9 mouse cellular contexts compared by ENCODE assay signal in the genomic region with DNA sequence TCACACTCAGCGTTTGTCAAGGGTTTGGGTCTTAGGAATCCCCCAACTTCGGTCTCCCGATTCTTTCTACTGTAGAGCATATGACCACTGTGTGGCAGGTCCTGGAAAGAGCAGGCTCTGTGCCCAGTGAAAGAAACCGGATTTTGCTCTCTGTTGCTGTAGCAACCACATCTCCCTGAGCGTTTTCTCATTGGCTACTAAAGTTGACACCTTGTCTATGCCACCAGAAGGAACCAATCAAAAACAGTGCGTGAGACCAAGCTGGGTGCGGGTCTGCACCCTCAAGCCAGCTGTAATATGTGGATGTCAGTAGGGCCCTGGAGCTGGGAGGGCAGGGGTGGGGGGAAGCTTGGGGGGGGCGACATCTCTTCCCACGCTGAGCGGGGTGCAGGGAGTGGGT. TPM values are rescaled to one million over a fixed set of nuclear protein-coding genes. Genes with fewer than 3 reads are reported as not detected.
DNase-seq lines count a peak whose midpoint lies in the region; ATAC-seq and TF ChIP-seq lines count a peak whose summit lies in the region.
"Had no signal": no experiment of that assay in that cellular context is flagged by ENCODE, and none has a peak within 500 bp of the region (broad histone marks: within the 10 kb centered on the region; RNA-seq: fewer than 3 reads in every experiment).

No protein-coding gene starts in this region.

- peak; percentile 96 for ATAC-seq in hindbrain, postnatal 0 days
- ATAC-seq in neural tube, embryonic 15.5 days (ENCODE audit: low FRiP score) = peak; percentile 89
- ATAC-seq: intestine, postnatal 0 days had no signal

- DNase-seq in layer of hippocampus, adult 9-11 months = peak; percentile 44
- no peak for DNase-seq in layer of hippocampus, adult 9-10 months (ENCODE audit: low spot score)
- no peak for DNase-seq in embryonic facial prominence, embryonic 10.5 days (ENCODE audit: low spot score)
- DNase-seq in hindbrain, postnatal 0 days (ENCODE audit: low spot score) = peak; percentile 91
- DNase-seq in adrenal gland, postnatal 36 days = no peak
- DNase-seq in heart, postnatal 36 days = no peak
- no peak for DNase-seq in kidney, adult 2 months

- no peak overlapping the region for H3K9ac ChIP-seq in hindbrain, postnatal 0 days (replicated peaks; ENCODE audit: low read length)
- no peak overlapping the region for H3K9ac ChIP-seq in neural tube, embryonic 15.5 days (replicated peaks)

- H3K4me2 ChIP-seq in hindbrain, postnatal 0 days (ENCODE audit: low read depth, low read length) = peak overlapping the region; percentile 34
- peak overlapping the region; percentile 39 for H3K4me2 ChIP-seq in neural tube, embryonic 15.5 days

- no peaks in the 10 kb centered on the region for H3K27me3 ChIP-seq in embryonic facial prominence, embryonic 10.5 days (replicated peaks; ENCODE audit: low read depth, poor library complexity, severe bottlenecking)
- H3K27me3 ChIP-seq in hindbrain, postnatal 0 days (ENCODE audit: insufficient read depth, low read length) = no peaks in the 10 kb centered on the region
- no peaks in the 10 kb centered on the region for H3K27me3 ChIP-seq in neural tube, embryonic 15.5 days (replicated peaks)
- no peaks in the 10 kb centered on the region for H3K27me3 ChIP-seq in kidney, adult 2 months (replicated peaks; ENCODE audit: control insufficient read depth, insufficient read depth, low read length)

- H3K4me1 ChIP-seq in embryonic facial prominence, embryonic 10.5 days = peaks cover 17% of the 10 kb centered on the region
- H3K4me1 ChIP-seq in hindbrain, postnatal 0 days (ENCODE audit: insufficient read depth, low read length) = peaks cover 4% of the 10 kb centered on the region; the same call in 1 of the 2 replicates
- H3K4me1 ChIP-seq in neural tube, embryonic 15.5 days = peaks cover 7% of the 10 kb centered on the region; the same call in 1 of the 2 replicates
- 0 out of 2 replicates have a peak, but pooled peaks cover 11% of the 10 kb centered on the region for H3K4me1 ChIP-seq in kidney, adult 2 months (ENCODE audit: control insufficient read depth, insufficient read depth, low read length)

- H3K27ac ChIP-seq in embryonic facial prominence, embryonic 10.5 days (replicated peaks) = peak overlapping the region; percentile 1; the same call in 1 of the 2 replicates
- peak overlapping the region; percentile 69 for H3K27ac ChIP-seq in hindbrain, postnatal 0 days
- H3K27ac ChIP-seq in neural tube, embryonic 15.5 days (replicated peaks) = peak overlapping the region; percentile 30; the same call in 1 of the 2 replicates
- no peak overlapping the region for H3K27ac ChIP-seq in kidney, adult 2 months (ENCODE audit: insufficient read depth, low read depth, low read length)

- no peaks in the 10 kb centered on the region for H3K9me3 ChIP-seq in embryonic facial prominence, embryonic 10.5 days
- H3K9me3 ChIP-seq in hindbrain, postnatal 0 days (ENCODE audit: low read length) = no peaks in the 10 kb centered on the region
- H3K9me3 ChIP-seq in neural tube, embryonic 15.5 days (replicated peaks) = no peaks in the 10 kb centered on the region

- intact Hi-C loops in heart, postnatal 36 days (cut with DNase I) = no loop called here

- peak; percentile 41 for TF ChIP-seq CTCF in hindbrain, postnatal 0 days (IDR thresholded peaks at IDR 0.05; ENCODE audit: low read depth)
- no peak for TF ChIP-seq CTCF in kidney, adult 2 months (conservative IDR thresholded peaks at IDR 0.05; ENCODE audit: insufficient read depth, insufficient read length, low read depth, low read length)

- no peak overlapping the region for H3K4me3 ChIP-seq in embryonic facial prominence, embryonic 10.5 days
- no peak overlapping the region for H3K4me3 ChIP-seq in hindbrain, postnatal 0 days (ENCODE audit: low read length)
- H3K4me3 ChIP-seq in neural tube, embryonic 15.5 days (replicated peaks) = no peak overlapping the region
- H3K4me3 ChIP-seq in kidney, adult 2 months (ENCODE audit: insufficient read depth, low read depth, low read length) = no peak overlapping the region

- WGBS in embryonic facial prominence, embryonic 10.5 days = 33% methylated on average over 10 of the region's 10 CpGs
- WGBS in hindbrain, postnatal 0 days = 21% methylated on average over 10 of the region's 10 CpGs
- WGBS in neural tube, embryonic 15.5 days = 34% methylated on average over 10 of the region's 10 CpGs
- 44% methylated on average over 10 of the region's 10 CpGs for WGBS in kidney, adult 2 months

- H3K36me3 ChIP-seq in embryonic facial prominence, embryonic 10.5 days (replicated peaks) = no peaks in the 10 kb centered on the region
- no peaks in the 10 kb centered on the region for H3K36me3 ChIP-seq in hindbrain, postnatal 0 days (ENCODE audit: insufficient read depth, low read length)
- H3K36me3 ChIP-seq in neural tube, embryonic 15.5 days = no peaks in the 10 kb centered on the region
- no peaks in the 10 kb centered on the region for H3K36me3 ChIP-seq in kidney, adult 2 months (ENCODE audit: control insufficient read depth, insufficient read depth, low read length)

- TF ChIP-seq POLR2A in kidney, adult 2 months (IDR thresholded peaks at IDR 0.05; ENCODE audit: low read depth, low read length) = no peak

RNA-seq across cellular contexts. Expression of a gene that starts 20.6 kb away (rescaled TPM):
- 35.9 and 42.0 TPM in 2 replicates for polyA plus RNA-seq in embryonic facial prominence, embryonic 10.5 days (2016; fragmentation: Nextera tagmentation; extraction: Ambion mirVana)
- 55.9 and 76.6 TPM in 2 replicates for total RNA-seq in hindbrain, postnatal 0 days (2014; rRNA removed)
- 55.2 and 56.9 TPM in 2 replicates for polyA plus RNA-seq in hindbrain, postnatal 0 days (2015; fragmentation: Nextera tagmentation; extraction: Ambion mirVana)
- polyA plus RNA-seq in neural tube, embryonic 15.5 days (2015; fragmentation: Nextera tagmentation; extraction: Ambion mirVana) = 80.8 and 91.6 TPM in 2 replicates
- 10 to 100 TPM; 76.4 to 98.7 TPM for total RNA-seq in adrenal gland, postnatal 36 days (2021)
- 10 to 100 TPM; 37.1 to 64.2 TPM for total RNA-seq in heart, postnatal 36 days (2021)
- polyA plus RNA-seq in kidney, adult 2 months (2012; rRNA removed) = 21.1 and 21.6 TPM in 2 replicates

RNA-seq across cellular contexts. Expression of a gene that starts 51.6 kb away (rescaled TPM):
- polyA plus RNA-seq in embryonic facial prominence, embryonic 10.5 days (2016; fragmentation: Nextera tagmentation; extraction: Ambion mirVana) = 27.0 TPM in 2 replicates
- 45.1 and 56.8 TPM in 2 replicates for total RNA-seq in hindbrain, postnatal 0 days (2014; rRNA removed)
- polyA plus RNA-seq in hindbrain, postnatal 0 days (2015; fragmentation: Nextera tagmentation; extraction: Ambion mirVana) = 25.5 and 26.4 TPM in 2 replicates
- polyA plus RNA-seq in neural tube, embryonic 15.5 days (2015; fragmentation: Nextera tagmentation; extraction: Ambion mirVana) = 17.2 and 20.6 TPM in 2 replicates
- total RNA-seq in adrenal gland, postnatal 36 days (2021) = 10 to 100 TPM; 51.3 to 62.5 TPM
- 10 to 100 TPM; 39.8 to 43.5 TPM for total RNA-seq in heart, postnatal 36 days (2021)
- 85.8 and 87.3 TPM in 2 replicates for polyA plus RNA-seq in kidney, adult 2 months (2012; rRNA removed)

Comparison
In these comparisons a context has a peak if more than half of its experiments do, and no peak if none do; other contexts are left out.
1. DNase-seq: peak in layer of hippocampus, adult 9-11 months (single experiment) and hindbrain, postnatal 0 days (single experiment); none in layer of hippocampus, adult 9-10 months (single experiment), embryonic facial prominence, embryonic 10.5 days (single experiment), adrenal gland, postnatal 36 days (0 of 2), heart, postnatal 36 days (0 of 2) and kidney, adult 2 months (single experiment).